Mouse (Mus musculus) forebrain, embryonic 11.5 days (tissue): Measurements from ENCODE around the gene E130114P18Rik. TPM values are rescaled to one million over a fixed set of nuclear protein-coding genes. Genes with fewer than 3 reads are reported as not detected.
A peak's percentile ranks its signal among the peaks of the same experiment; 100 is the strongest.

Source experiments
- ATAC-seq: fragments of 200-750 bp; cut with Nextera tagmentation; replicated peaks from 2 replicates; pipeline ENCODE4 v1.8.0; 2017; ENCODE audit warnings: moderate TSS enrichment; ENCODE audit not compliant: low FRiP score
- DNase-seq: peaks from one replicate; pipeline ENCODE4 v3.0.0-alpha.2; 2017; ENCODE audit warnings: low spot score
- H3K27ac ChIP-seq: fragments of 300-500 bp; sonication (generic); 2 replicates; pipeline ENCODE4 v1.5.1; 2014; ENCODE audit warnings: low read depth, low read length
- H3K27me3 ChIP-seq: fragments of 300-500 bp; sonication (generic); 2 replicates; pipeline ENCODE4 v1.6.1; 2014; ENCODE audit warnings: mild to moderate bottlenecking, low read length, mixed read lengths; ENCODE audit not compliant: control insufficient read depth, insufficient read depth
- H3K36me3 ChIP-seq: fragments of 300-500 bp; sonication (generic); 2 replicates; pipeline ENCODE4 v1.6.1; 2014; ENCODE audit warnings: mild to moderate bottlenecking, low read length, moderate library complexity, mixed read lengths; ENCODE audit not compliant: control insufficient read depth, insufficient read depth
- H3K4me1 ChIP-seq: fragments of 300-500 bp; sonication (generic); replicated peaks from 2 replicates; pipeline ENCODE4 v1.6.1; 2014; ENCODE audit warnings: low read length, mixed read lengths; ENCODE audit not compliant: control insufficient read depth, insufficient read depth
- H3K4me2 ChIP-seq: fragments of 300-500 bp; sonication (generic); 2 replicates; pipeline ENCODE4 v1.6.1; 2014; ENCODE audit warnings: low read depth, mild to moderate bottlenecking, low read length, moderate library complexity, mixed read lengths; ENCODE audit not compliant: severe bottlenecking
- H3K4me3 ChIP-seq: fragments of 300-500 bp; sonication (generic); 2 replicates; pipeline ENCODE4 v1.5.1; 2014; ENCODE audit warnings: low read depth, low read length
- H3K9ac ChIP-seq: fragments of 300-500 bp; sonication (generic); 2 replicates; pipeline ENCODE4 v1.6.1; 2014; ENCODE audit warnings: low read length
- H3K9me3 ChIP-seq: fragments of 300-500 bp; sonication (generic); 2 replicates; pipeline ENCODE4 v1.6.1; 2016; ENCODE audit warnings: low read length, mixed read lengths; ENCODE audit not compliant: control insufficient read depth
- WGBS: fragments of 180-500 bp; shearing (Covaris S2); extraction: QIAGEN DNeasy Blood & Tissue Kit; methylation state at CpG from one replicate; pipeline ENCODE4 v1.1.7; 2014; 5-methylcytosine and 5-hydroxymethylcytosine counted together
- polyA plus RNA-seq: library from polyadenylated mRNA; unstranded; fragments of >200 nt; fragmentation: Nextera tagmentation; extraction: Ambion mirVana; gene quantifications from 2 replicates; pipeline ENCODE4 v1.2.1, GENCODE M21; 2014

E130114P18Rik gene
- polyA plus RNA-seq, 1 experiment from 2014 or later, result 45.7 TPM

DNA sequence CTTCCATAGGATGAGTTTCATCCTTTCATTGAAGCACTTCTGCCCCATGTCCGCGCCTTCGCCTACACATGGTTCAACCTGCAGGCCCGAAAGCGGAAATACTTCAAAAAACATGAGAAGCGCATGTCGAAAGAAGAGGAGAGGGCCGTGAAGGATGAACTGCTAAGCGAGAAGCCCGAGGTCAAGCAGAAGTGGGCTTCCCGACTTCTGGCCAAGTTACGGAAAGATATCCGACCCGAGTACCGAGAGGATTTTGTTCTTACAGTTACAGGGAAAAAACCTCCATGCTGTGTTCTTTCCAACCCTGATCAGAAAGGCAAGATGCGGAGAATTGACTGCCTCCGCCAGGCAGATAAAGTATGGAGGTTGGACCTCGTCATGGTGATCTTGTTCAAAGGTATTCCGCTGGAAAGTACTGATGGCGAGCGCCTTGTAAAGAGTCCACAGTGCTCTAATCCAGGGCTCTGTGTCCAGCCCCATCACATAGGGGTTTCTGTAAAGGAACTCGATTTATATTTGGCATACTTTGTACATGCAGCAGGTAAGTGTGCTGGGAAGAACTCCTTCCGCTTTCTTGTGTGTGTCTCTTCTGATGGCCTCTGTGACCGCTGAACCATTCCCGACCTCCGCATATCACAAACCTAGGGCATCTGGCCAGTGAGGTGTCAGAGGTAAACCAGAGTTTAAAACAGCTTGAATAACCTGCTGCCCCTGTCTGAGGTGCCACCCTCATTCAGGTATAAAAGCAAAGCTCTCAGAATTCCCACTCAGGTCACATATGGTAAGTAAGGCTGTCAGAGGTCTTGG is 5.4 kb upstream of the E130114P18Rik start:
- no peak for DNase-seq
- Histone ChIP-seq H3K9ac (no peak overlapping the region), H3K9me3 (no peaks in the 10 kb centered on the region; the same call in 1 of the 2 replicates), H3K36me3 (peaks cover 7% of the 10 kb centered on the region), H3K27me3 (peaks cover 2% of the 10 kb centered on the region; the same call in 1 of the 2 replicates), H3K27ac (no peak overlapping the region), H3K4me3 (no peak overlapping the region), H3K4me1 (no peaks in the 10 kb centered on the region), H3K4me2 (no peak overlapping the region)
- 94% methylated on average over 26 of the region's 26 CpGs for WGBS
- ATAC-seq, result no peak

DNA sequence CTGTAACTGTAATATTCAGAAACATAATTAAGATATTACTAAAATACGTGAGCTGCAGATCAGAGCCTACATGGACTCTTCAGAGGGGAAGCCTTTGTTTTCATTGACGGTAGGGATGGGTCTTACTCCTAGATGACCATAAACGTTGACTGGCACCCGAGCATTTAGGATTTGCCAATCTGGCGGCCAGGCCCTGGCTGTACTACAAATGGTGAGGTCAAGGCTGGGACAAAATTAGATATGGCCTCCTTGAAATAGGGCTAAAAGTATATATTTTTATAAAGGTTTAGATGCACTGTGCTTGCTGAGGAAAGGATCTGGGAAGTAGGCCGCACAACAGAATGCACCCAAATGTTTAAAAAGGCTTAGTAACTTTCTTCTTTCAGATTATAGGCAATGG is 4.6 kb upstream of the E130114P18Rik start:
- no peak for ATAC-seq
- peaks cover 2% of the 10 kb centered on the region; the same call in 1 of the 2 replicates for H3K27me3 ChIP-seq

DNA sequence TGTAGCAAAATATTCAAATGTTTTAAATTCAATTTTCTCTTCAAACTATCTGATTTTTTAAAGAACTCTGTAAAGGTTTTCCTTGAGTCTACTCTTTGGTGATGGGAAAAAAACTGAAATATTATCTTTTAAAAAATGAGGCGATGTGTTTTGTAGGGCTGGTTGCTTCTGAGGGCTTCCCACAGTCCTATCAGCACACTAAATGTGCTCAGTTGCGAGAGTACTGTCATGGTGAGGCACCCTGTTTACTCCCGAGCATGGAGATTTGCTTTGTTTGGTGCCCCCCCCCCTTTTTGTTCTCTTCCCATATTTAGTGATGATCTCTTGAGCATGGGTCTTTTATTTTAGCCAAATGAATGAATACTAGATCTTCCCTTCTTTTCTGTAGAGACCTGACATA is 4.2 kb upstream of the E130114P18Rik start:
- no peak overlapping the region for H3K4me2 ChIP-seq

More for the DNA sequence above, 4.6 kb upstream of the E130114P18Rik start:
- H3K27ac ChIP-seq, result no peak overlapping the region
- H3K4me2 ChIP-seq, result no peak overlapping the region
- H3K9me3 ChIP-seq, result no peaks in the 10 kb centered on the region; the same call in 1 of the 2 replicates
- H3K36me3 ChIP-seq, result peaks cover 7% of the 10 kb centered on the region
- no peak overlapping the region for H3K4me3 ChIP-seq
- no peak for DNase-seq
- H3K9ac ChIP-seq, result no peak overlapping the region
- WGBS, result 91% methylated on average over 6 of the region's 6 CpGs
- no peaks in the 10 kb centered on the region for H3K4me1 ChIP-seq

DNA sequence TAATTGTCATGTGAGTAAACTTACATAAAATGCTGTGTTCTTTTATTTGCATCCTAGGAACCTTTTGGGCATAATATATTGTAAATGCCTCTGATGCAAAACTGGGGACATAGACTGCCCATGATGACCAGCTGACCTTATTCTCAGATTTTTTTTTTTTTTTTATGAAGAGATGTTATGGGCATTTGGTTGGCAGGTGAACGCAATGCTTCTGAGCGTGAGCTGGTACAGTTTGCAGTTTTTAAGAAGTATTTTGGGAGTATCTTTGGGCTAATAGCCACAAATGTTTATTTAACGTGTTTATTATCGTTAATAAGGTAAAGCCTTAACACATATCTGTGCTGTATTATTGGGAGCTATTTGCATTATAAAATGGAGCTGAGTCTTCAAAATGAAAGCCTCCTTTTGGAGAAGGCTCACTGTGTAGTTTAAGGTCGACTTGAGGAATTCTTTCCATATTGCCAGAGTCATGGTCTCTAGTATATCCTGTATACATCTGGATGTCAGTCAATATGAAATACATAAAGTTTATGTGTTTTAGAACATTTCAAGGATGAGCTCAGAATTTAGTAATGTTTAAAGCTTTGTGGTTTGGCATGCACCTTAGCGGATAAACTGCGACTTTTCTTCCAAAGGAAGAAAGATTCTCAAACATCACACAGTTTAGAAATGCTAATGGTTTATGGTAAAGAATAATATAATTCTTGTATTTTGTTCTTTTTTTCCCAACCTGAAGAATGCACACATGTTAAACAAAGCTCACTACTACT is 3.0 kb upstream of the E130114P18Rik start:
- Histone ChIP-seq H3K36me3 (peaks cover 7% of the 10 kb centered on the region), H3K4me3 (0 out of 2 replicates have a peak overlapping the region, but pooled peaks have one; percentile 0), H3K27me3 (peaks cover 6% of the 10 kb centered on the region; the same call in 1 of the 2 replicates), H3K9ac (no peak overlapping the region), H3K9me3 (no peaks in the 10 kb centered on the region; the same call in 1 of the 2 replicates), H3K4me1 (0 out of 2 replicates have a peak, but pooled peaks cover 2% of the 10 kb centered on the region), H3K27ac (no peak overlapping the region), H3K4me2 (peak overlapping the region; percentile 24; the same call in 1 of the 2 replicates)
- no peak for DNase-seq
- no peak for ATAC-seq
- WGBS, result 72% methylated on average over 7 of the region's 7 CpGs

More for the DNA sequence above, 4.2 kb upstream of the E130114P18Rik start:
- Histone ChIP-seq H3K9me3 (no peaks in the 10 kb centered on the region; the same call in 1 of the 2 replicates), H3K4me3 (no peak overlapping the region), H3K4me1 (no peaks in the 10 kb centered on the region), H3K27ac (no peak overlapping the region), H3K9ac (no peak overlapping the region), H3K27me3 (peaks cover 2% of the 10 kb centered on the region; the same call in 1 of the 2 replicates), H3K36me3 (peaks cover 7% of the 10 kb centered on the region)
- ATAC-seq (no peak), DNase-seq (no peak)
- WGBS, result 81% methylated on average over 3 of the region's 3 CpGs

DNA sequence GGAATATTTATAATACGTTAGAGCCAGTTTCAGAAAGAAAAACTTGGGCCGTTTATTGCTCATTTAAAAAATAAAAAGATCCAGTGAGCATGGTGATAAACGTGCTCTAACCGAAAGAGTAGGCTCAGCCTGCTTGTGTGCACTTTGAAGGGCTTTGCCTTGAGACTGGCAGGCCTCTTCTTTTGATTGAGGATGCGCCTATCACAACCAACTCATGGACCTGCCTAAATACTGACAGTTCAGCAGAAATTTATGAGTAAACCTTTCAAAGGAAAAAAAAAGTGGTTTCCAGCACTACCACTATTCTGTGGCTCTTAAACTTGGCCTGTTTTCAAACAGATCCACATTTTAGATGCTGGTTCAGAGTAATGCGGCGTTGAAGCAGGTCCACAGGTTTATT is 2.1 kb upstream of the E130114P18Rik start:
- Histone ChIP-seq H3K4me3 (peak overlapping the region; percentile 90), H3K27me3 (peaks cover 6% of the 10 kb centered on the region; the same call in 1 of the 2 replicates), H3K4me2 (peak overlapping the region; percentile 80), H3K4me1 (peaks cover 6% of the 10 kb centered on the region; the same call in 1 of the 2 replicates), H3K9me3 (no peaks in the 10 kb centered on the region; the same call in 1 of the 2 replicates), H3K36me3 (peaks cover 7% of the 10 kb centered on the region), H3K9ac (peak overlapping the region; percentile 96; the same call in 1 of the 2 replicates), H3K27ac (no peak overlapping the region)
- 26% methylated on average over 7 of the region's 7 CpGs for WGBS
- DNase-seq (no peak), ATAC-seq (no peak)

DNA sequence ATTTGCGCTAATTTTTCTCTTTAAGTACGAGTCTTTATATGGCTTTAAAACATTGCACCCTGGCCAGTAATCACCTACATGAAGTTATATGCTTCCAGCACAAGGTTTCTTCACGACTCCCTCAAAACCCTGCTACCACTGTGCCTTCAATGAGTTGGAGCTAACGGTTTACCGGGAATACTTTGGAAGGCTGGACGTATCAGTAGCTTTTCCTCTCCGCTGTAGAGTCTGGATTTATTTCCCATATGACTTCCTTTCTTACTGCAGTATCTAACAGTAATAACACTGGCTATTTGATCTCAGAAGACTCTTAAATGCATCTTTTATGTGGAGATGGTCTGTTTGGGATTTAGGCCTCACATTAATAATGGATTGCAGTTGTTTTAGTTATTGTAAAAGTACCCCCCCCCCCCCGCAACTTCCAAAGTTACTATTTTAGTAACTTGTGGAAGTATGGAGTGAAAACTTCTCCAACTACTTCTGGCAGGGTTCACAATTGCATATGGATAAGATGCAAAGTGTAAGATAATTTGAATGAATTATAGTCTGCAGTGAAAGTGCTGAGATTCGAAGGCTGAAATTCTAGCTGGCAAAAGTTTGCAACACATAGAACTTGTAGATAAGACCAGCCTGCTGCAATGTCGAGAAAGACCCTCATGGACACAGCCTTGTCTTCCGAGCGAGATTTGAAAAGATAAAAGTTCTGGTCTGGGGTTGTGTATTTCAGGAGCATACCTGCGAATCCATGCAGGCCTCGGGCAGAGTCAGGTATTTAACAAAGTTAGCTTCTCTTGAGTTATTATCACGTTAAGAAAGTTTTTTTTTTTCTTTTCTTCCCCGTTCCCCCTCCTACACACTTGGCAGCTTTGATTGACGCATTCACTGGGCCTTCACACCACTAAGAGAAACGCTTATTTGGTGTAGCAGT is 1.4 kb upstream of the E130114P18Rik start:
- no peak for ATAC-seq
- Histone ChIP-seq H3K9me3 (no peaks in the 10 kb centered on the region; the same call in 1 of the 2 replicates), H3K27me3 (peaks cover 6% of the 10 kb centered on the region; the same call in 1 of the 2 replicates)

DNA sequence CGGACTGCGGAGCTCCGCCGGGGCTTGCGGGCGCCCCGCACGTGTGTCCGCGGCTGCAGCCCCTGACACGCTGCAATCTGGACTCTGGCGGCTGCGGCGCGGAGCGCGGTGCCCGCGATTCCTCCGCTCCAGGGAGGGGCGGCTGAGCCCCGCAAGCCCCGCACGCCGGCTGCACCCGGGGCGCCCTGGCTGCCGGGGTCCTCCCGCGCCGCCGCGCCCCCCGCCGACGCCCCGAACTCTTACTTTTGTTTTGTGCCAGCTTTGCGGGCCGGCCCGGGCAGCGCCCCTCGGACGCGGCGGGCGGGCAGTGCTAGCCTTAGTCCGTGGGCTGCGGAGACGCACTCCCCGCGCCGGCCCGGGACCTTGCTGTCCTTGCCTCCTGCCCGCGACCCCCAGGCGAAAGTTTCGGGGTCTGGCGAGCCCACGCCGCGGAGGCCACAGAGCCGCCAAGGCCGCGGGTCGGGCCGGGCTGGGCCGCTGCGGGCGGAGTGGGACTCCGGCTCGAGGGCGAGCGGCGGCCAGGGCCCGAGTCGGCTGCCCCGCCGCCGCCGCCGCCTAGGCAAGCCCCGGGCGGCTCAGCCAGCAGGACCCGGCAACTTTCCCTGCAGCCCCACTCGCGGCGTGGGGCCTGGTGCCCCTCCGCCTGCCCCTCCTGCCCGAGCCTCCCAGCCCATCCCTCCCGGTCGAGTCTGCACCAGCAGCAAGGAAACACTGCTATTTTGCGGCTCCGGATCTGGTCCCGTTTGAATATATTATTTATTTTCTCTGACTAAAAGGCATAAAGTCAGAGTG is 529 bp upstream of the E130114P18Rik start:
- ATAC-seq, result peak; percentile 15
- H3K9ac ChIP-seq, result peak overlapping the region; percentile 96

More for the DNA sequence above, 1.4 kb upstream of the E130114P18Rik start:
- no peak for DNase-seq
- H3K4me2 ChIP-seq, result peak overlapping the region; percentile 80
- 6% methylated on average over 18 of the region's 18 CpGs for WGBS
- H3K4me1 ChIP-seq, result peaks cover 6% of the 10 kb centered on the region
- H3K9ac ChIP-seq, result peak overlapping the region; percentile 96
- peaks cover 7% of the 10 kb centered on the region for H3K36me3 ChIP-seq
- peak overlapping the region; percentile 78 for H3K27ac ChIP-seq
- peak overlapping the region; percentile 90 for H3K4me3 ChIP-seq

More for the DNA sequence above, 529 bp upstream of the E130114P18Rik start:
- Histone ChIP-seq H3K4me2 (peak overlapping the region; percentile 80), H3K4me1 (peaks cover 8% of the 10 kb centered on the region), H3K9me3 (no peaks in the 10 kb centered on the region; the same call in 1 of the 2 replicates), H3K36me3 (peaks cover 4% of the 10 kb centered on the region), H3K27ac (peak overlapping the region; percentile 78), H3K4me3 (peak overlapping the region; percentile 90), H3K27me3 (peaks cover 6% of the 10 kb centered on the region; the same call in 1 of the 2 replicates)
- DNase-seq, result peak; percentile 76
- under 1% methylated on average over 63 of the region's 94 CpGs for WGBS
